Mouse (Mus musculus): ENCODE measurements at regions not wholly inside any gene's neighbourhood (a gene's known extent, or its start where the extent isn't known, plus 50 kb on each side); places are given as distances from the start of the nearest gene placed in this dataset.

DNA sequence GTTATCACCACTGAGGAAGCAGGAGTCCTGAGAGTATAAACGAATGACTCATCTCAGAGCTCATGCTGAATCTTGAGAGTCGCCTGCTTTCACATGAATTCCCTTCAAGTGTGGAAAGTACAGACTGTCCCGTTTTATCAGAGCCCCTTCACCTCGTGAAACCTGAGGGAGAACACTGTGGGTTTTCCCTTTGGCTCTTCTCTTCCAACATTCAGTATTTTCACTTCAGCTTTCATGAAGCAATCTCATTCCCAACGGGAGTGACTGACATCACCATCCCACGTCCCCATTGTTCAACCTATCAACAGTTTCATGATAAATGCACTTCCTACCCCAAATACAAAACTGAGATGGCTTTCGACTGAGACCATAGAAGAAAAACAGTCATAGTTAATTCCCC, 2521.3 kb upstream of the Gm7489 start:
- no peaks in the 10 kb centered on the region for H3K27me3 ChIP-seq (ENCODE audit: control insufficient read depth, insufficient read depth, low read length)
- H3K9me3 ChIP-seq (ENCODE audit: control insufficient read depth, low read length): no peaks in the 10 kb centered on the region
- H3K4me2 ChIP-seq (replicated peaks; ENCODE audit: low read depth, low read length): no peak overlapping the region
- H3K9ac ChIP-seq (ENCODE audit: low read depth, low read length): no peak overlapping the region
- H3K27ac ChIP-seq (ENCODE audit: low read depth, low read length): no peak overlapping the region
- no peaks in the 10 kb centered on the region for H3K4me1 ChIP-seq (ENCODE audit: control insufficient read depth, insufficient read depth, low read length)
- no peaks in the 10 kb centered on the region for H3K36me3 ChIP-seq (ENCODE audit: control insufficient read depth, insufficient read depth, low read length)
- no peak overlapping the region for H3K4me3 ChIP-seq (ENCODE audit: low read length)
- 73% methylated on average over 7 of the region's 7 CpGs for WGBS
- ATAC-seq (ENCODE audit: low FRiP score, low TSS enrichment): no peak

DNA sequence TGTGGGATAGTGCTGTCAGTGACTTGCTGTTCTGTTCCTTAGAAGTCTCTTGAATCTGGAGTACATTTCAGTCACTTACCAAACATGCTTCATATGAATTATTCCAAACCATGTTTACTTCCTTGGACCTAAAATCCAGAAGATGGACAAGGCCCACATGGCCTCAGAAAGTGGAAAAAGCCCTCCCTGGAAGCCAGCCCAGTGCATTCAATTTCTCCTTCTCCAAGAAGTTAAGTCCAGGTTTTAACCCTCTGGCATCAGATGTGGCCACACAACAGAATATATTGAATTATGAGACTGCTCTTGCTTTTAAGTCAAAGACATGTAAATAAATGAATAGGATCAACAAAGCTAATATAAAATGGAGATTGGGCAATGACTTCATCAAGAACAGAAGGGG, 2513.5 kb upstream of the Gm7489 start:
- H3K27me3 ChIP-seq (ENCODE audit: control insufficient read depth, insufficient read depth, low read length): no peaks in the 10 kb centered on the region
- no peak overlapping the region for H3K4me2 ChIP-seq (replicated peaks; ENCODE audit: low read depth, low read length)
- H3K9me3 ChIP-seq (ENCODE audit: control insufficient read depth, low read length): no peaks in the 10 kb centered on the region
- no peaks in the 10 kb centered on the region for H3K36me3 ChIP-seq (ENCODE audit: control insufficient read depth, insufficient read depth, low read length)
- no peak for ATAC-seq (ENCODE audit: low FRiP score, low TSS enrichment)
- H3K9ac ChIP-seq (ENCODE audit: low read depth, low read length): no peak overlapping the region
- no peak overlapping the region for H3K4me3 ChIP-seq (ENCODE audit: low read length)
- H3K27ac ChIP-seq (ENCODE audit: low read depth, low read length): no peak overlapping the region
- H3K4me1 ChIP-seq (ENCODE audit: control insufficient read depth, insufficient read depth, low read length): no peaks in the 10 kb centered on the region

DNA sequence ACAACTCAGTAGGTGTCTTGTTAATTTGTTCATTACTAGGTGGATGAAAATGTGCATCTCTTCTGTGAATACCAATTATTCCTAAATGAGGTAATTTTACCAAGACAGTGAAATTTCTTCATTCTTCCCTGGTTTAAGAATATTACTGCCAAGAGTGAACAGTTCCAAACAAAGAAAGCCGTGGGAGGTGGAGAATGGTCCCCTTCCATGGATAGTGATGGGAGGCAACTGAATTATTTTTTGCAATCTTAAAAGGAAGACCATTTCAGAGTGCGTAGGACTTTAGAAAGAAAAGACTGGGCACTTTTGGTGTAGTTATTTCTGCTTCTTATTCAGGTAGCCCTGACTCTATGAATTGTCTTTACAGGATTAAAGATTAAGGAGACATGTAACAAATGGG, 2494.3 kb upstream of the Gm7489 start:
- Histone ChIP-seq H3K27ac (ENCODE audit: low read depth, low read length) (no peak overlapping the region), H3K4me1 (ENCODE audit: control insufficient read depth, insufficient read depth, low read length) (no peaks in the 10 kb centered on the region), H3K4me2 (replicated peaks; ENCODE audit: low read depth, low read length) (no peak overlapping the region), H3K36me3 (ENCODE audit: control insufficient read depth, insufficient read depth, low read length) (no peaks in the 10 kb centered on the region), H3K9ac (ENCODE audit: low read depth, low read length) (no peak overlapping the region), H3K4me3 (ENCODE audit: low read length) (no peak overlapping the region), H3K9me3 (ENCODE audit: control insufficient read depth, low read length) (no peaks in the 10 kb centered on the region), H3K27me3 (ENCODE audit: control insufficient read depth, insufficient read depth, low read length) (no peaks in the 10 kb centered on the region)
- no peak for ATAC-seq (ENCODE audit: low FRiP score, low TSS enrichment)
- WGBS: 93% methylated on average over 2 of the region's 2 CpGs

DNA sequence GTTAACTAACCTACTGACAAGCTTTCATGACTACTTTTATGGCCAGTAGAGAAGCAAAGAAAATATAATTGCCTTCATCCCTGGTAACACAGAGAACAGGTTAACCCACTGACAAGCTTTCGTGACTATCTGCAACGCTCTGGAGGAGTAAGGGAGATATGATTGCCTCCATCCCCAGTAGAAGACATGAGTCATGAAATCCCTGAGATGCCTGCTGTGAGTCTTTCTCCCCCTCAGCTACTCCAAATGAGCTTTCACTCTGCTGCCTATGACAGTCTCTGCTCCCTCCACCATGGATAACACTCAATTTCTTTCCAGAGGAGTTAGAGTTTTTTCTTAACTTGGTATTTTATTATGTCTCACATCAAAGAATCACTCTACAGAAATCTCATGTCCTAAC, 2493.4 kb upstream of the Gm7489 start:
- Histone ChIP-seq H3K36me3 (ENCODE audit: control insufficient read depth, insufficient read depth, low read length) (no peaks in the 10 kb centered on the region), H3K4me3 (ENCODE audit: low read length) (no peak overlapping the region), H3K27ac (ENCODE audit: low read depth, low read length) (no peak overlapping the region), H3K9me3 (ENCODE audit: control insufficient read depth, low read length) (no peaks in the 10 kb centered on the region), H3K4me1 (ENCODE audit: control insufficient read depth, insufficient read depth, low read length) (no peaks in the 10 kb centered on the region), H3K27me3 (ENCODE audit: control insufficient read depth, insufficient read depth, low read length) (no peaks in the 10 kb centered on the region), H3K4me2 (replicated peaks; ENCODE audit: low read depth, low read length) (no peak overlapping the region), H3K9ac (ENCODE audit: low read depth, low read length) (no peak overlapping the region)
- no peak for ATAC-seq (ENCODE audit: low FRiP score, low TSS enrichment)
- WGBS: 84% methylated on average over 2 of the region's 2 CpGs

GRCm38 (mm10) chr15:51392449-51393405, 2492.0 kb upstream of the Gm7489 start:
- Histone ChIP-seq H3K36me3 (ENCODE audit: control insufficient read depth, insufficient read depth, low read length) (no peaks in the 10 kb centered on the region), H3K27ac (ENCODE audit: low read depth, low read length) (no peak overlapping the region), H3K4me2 (replicated peaks; ENCODE audit: low read depth, low read length) (no peak overlapping the region), H3K27me3 (ENCODE audit: control insufficient read depth, insufficient read depth, low read length) (no peaks in the 10 kb centered on the region), H3K4me1 (ENCODE audit: control insufficient read depth, insufficient read depth, low read length) (no peaks in the 10 kb centered on the region), H3K9me3 (ENCODE audit: control insufficient read depth, low read length) (no peaks in the 10 kb centered on the region), H3K9ac (ENCODE audit: low read depth, low read length) (no peak overlapping the region), H3K4me3 (ENCODE audit: low read length) (no peak overlapping the region)
- WGBS: 61% methylated on average over 7 of the region's 7 CpGs
- no peak for ATAC-seq (ENCODE audit: low FRiP score, low TSS enrichment)

GRCm38 (mm10) chr15:51395961-51396360, 2488.7 kb upstream of the Gm7489 start:
- Histone ChIP-seq H3K36me3 (ENCODE audit: control insufficient read depth, insufficient read depth, low read length) (no peaks in the 10 kb centered on the region), H3K27ac (ENCODE audit: low read depth, low read length) (no peak overlapping the region), H3K9me3 (ENCODE audit: control insufficient read depth, low read length) (no peaks in the 10 kb centered on the region), H3K27me3 (ENCODE audit: control insufficient read depth, insufficient read depth, low read length) (no peaks in the 10 kb centered on the region), H3K4me2 (replicated peaks; ENCODE audit: low read depth, low read length) (no peak overlapping the region), H3K4me1 (ENCODE audit: control insufficient read depth, insufficient read depth, low read length) (no peaks in the 10 kb centered on the region), H3K4me3 (ENCODE audit: low read length) (no peak overlapping the region), H3K9ac (ENCODE audit: low read depth, low read length) (no peak overlapping the region)
- no peak for ATAC-seq (ENCODE audit: low FRiP score, low TSS enrichment)
- WGBS: 79% methylated on average over 8 of the region's 8 CpGs

- no peak overlapping the region for H3K27ac ChIP-seq (ENCODE audit: low read depth, low read length)
- no peaks in the 10 kb centered on the region for H3K9me3 ChIP-seq (ENCODE audit: control insufficient read depth, low read length)
- no peaks in the 10 kb centered on the region for H3K27me3 ChIP-seq (ENCODE audit: control insufficient read depth, insufficient read depth, low read length)
- H3K9ac ChIP-seq (ENCODE audit: low read depth, low read length): no peak overlapping the region
- WGBS: 93% methylated on average over 3 of the region's 3 CpGs
- H3K4me3 ChIP-seq (ENCODE audit: low read length): no peak overlapping the region
- H3K4me1 ChIP-seq (ENCODE audit: control insufficient read depth, insufficient read depth, low read length): no peaks in the 10 kb centered on the region
- no peaks in the 10 kb centered on the region for H3K36me3 ChIP-seq (ENCODE audit: control insufficient read depth, insufficient read depth, low read length)
- ATAC-seq (ENCODE audit: low FRiP score, low TSS enrichment): no peak
- no peak overlapping the region for H3K4me2 ChIP-seq (replicated peaks; ENCODE audit: low read depth, low read length)
Observed at GRCm38 (mm10) chr15:51403581-51403980, 2481.1 kb upstream of the Gm7489 start.

DNA sequence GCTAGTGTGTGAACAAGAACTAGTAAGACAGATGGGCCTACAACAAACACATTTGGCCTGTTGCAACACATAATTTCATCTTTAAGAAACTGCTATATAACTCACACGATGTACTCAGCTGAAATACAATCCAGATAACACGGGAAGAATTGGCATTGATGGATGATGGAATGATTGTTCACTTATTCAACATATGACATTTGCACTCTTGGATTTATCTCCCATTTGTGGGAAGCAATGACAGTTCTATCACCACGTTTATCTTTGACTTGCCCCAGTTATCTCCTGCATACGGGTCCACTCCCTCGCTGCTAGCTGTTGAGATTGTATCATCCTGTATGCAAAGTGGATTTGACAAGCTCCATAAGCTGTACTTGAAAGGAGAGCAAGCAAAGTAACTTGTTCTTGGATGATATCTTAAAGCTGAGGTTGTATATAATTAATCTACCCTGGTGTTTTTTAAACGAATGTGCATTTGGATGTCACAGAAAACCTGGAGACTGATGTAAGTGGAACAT, 2474.9 kb upstream of the Gm7489 start:
- no peak for ATAC-seq (ENCODE audit: low FRiP score, low TSS enrichment)

DNA sequence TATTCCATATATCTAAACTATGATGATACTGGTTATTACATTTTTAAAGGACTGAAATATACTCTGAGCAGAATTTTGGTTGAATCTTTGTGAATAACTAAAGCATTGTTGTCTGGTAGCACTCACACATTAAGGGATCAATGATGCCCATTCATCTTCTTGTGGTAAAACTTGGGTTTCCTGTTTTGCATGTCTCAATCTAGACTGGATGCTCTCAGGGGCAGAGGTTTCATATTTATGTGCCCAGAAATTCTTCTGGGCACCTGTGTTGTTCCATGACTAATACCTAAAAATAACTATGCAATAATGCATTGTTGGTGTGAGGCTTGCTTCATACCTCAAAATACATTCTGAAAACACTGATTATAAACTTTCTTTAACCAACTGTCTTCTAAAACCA, 2472.7 kb upstream of the Gm7489 start:
- H3K4me1 ChIP-seq (ENCODE audit: control insufficient read depth, insufficient read depth, low read length): no peaks in the 10 kb centered on the region
- no peaks in the 10 kb centered on the region for H3K36me3 ChIP-seq (ENCODE audit: control insufficient read depth, insufficient read depth, low read length)
- no peak overlapping the region for H3K9ac ChIP-seq (ENCODE audit: low read depth, low read length)
- no peaks in the 10 kb centered on the region for H3K9me3 ChIP-seq (ENCODE audit: control insufficient read depth, low read length)
- no peak for ATAC-seq (ENCODE audit: low FRiP score, low TSS enrichment)
- H3K27ac ChIP-seq (ENCODE audit: low read depth, low read length): no peak overlapping the region
- no peak overlapping the region for H3K4me2 ChIP-seq (replicated peaks; ENCODE audit: low read depth, low read length)
- H3K4me3 ChIP-seq (ENCODE audit: low read length): no peak overlapping the region
- no peaks in the 10 kb centered on the region for H3K27me3 ChIP-seq (ENCODE audit: control insufficient read depth, insufficient read depth, low read length)

More for the DNA sequence above, 2474.9 kb upstream of the Gm7489 start:
- no peaks in the 10 kb centered on the region for H3K9me3 ChIP-seq (ENCODE audit: control insufficient read depth, low read length)
- no peaks in the 10 kb centered on the region for H3K4me1 ChIP-seq (ENCODE audit: control insufficient read depth, insufficient read depth, low read length)
- WGBS: 62% methylated on average over 6 of the region's 6 CpGs
- H3K9ac ChIP-seq (ENCODE audit: low read depth, low read length): no peak overlapping the region
- no peak overlapping the region for H3K27ac ChIP-seq (ENCODE audit: low read depth, low read length)
- H3K4me3 ChIP-seq (ENCODE audit: low read length): no peak overlapping the region
- H3K36me3 ChIP-seq (ENCODE audit: control insufficient read depth, insufficient read depth, low read length): no peaks in the 10 kb centered on the region
- H3K27me3 ChIP-seq (ENCODE audit: control insufficient read depth, insufficient read depth, low read length): no peaks in the 10 kb centered on the region
- no peak overlapping the region for H3K4me2 ChIP-seq (replicated peaks; ENCODE audit: low read depth, low read length)

All from kidney, embryonic 14.5 days (tissue).